Mouse (Mus musculus) right cerebral cortex, adult 2 months (tissue): ENCODE data around the gene Psmb1.
A peak's percentile ranks its signal among the peaks of the same experiment; 100 is the strongest.
"Not testable (repeated sequence)": the region's sequence is repeated elsewhere in the genome, so short reads cannot be mapped to it uniquely, and the experiment has no call there.

Experiments used
- DNase-seq, 2 experiments: peaks; one replicate each; pipeline ENCODE4 v3.0.0; 2021 to 2022; ENCODE audit warnings: low spot score in 2 of 2

Psmb1 gene

GRCm38 (mm10) chr17:15499656-15500394 lies at the start of gene Psmb1, which contains the start of gene Tbp:
TSS of gene Psmb1 (minus strand) at chr17:15499751.
TSS of gene Tbp (plus strand) at chr17:15499888.
- DNase-seq: peak; percentile 99

GRCm38 (mm10) chr17:15546440-15546839 lies 46.9 kb upstream of the Psmb1 start:
- no peak for DNase-seq

GRCm38 (mm10) chr17:15543868-15544267 lies 44.3 kb upstream of the Psmb1 start:
- DNase-seq: not testable (repeated sequence)

- DNase-seq: no peak
Observed at GRCm38 (mm10) chr17:15540309-15540708, 40.8 kb upstream of the Psmb1 start.

- DNase-seq: no peak
Observed at GRCm38 (mm10) chr17:15536457-15536904, 36.9 kb upstream of the Psmb1 start.

GRCm38 (mm10) chr17:15535943-15536342 lies 36.4 kb upstream of the Psmb1 start:
- DNase-seq: no peak

GRCm38 (mm10) chr17:15535162-15535800 lies 35.7 kb upstream of the Psmb1 start:
- peak; percentile 62 to 68 for DNase-seq

GRCm38 (mm10) chr17:15530141-15530540 lies 30.6 kb upstream of the Psmb1 start:
- DNase-seq: peak; percentile 64 to 65

GRCm38 (mm10) chr17:15528887-15529286 lies 29.3 kb upstream of the Psmb1 start:
- no peak for DNase-seq

- no peak for DNase-seq
Observed at GRCm38 (mm10) chr17:15527811-15528136, 28.2 kb upstream of the Psmb1 start.

GRCm38 (mm10) chr17:15526986-15527810 lies 27.6 kb upstream of the Psmb1 start, which contains the start of gene Pdcd2:
TSS of gene Pdcd2 (minus strand) at chr17:15527301.
- DNase-seq: peak; percentile 93

GRCm38 (mm10) chr17:15526304-15526703 lies 26.8 kb upstream of the Psmb1 start:
- peak in 1 of 2 experiments; percentile 16 for DNase-seq

- DNase-seq: no peak
Observed at GRCm38 (mm10) chr17:15518766-15519165, 19.2 kb upstream of the Psmb1 start.

- DNase-seq: no peak
Observed at GRCm38 (mm10) chr17:15518186-15518585, 18.6 kb upstream of the Psmb1 start.

GRCm38 (mm10) chr17:15517776-15518175 lies 18.2 kb upstream of the Psmb1 start:
- DNase-seq: no peak

GRCm38 (mm10) chr17:15510694-15511093 lies 11.1 kb upstream of the Psmb1 start:
- DNase-seq: no peak

GRCm38 (mm10) chr17:15498753-15499113 lies 818 bp downstream of the Psmb1 start:
- DNase-seq: no peak

- peak; percentile 96 for DNase-seq
Observed at GRCm38 (mm10) chr17:15497882-15498752, 1.4 kb downstream of the Psmb1 start.

- no peak for DNase-seq
Observed at GRCm38 (mm10) chr17:15490542-15490941, 9.0 kb downstream of the Psmb1 start.

- DNase-seq: no peak
Observed at GRCm38 (mm10) chr17:15472671-15473070, 26.9 kb downstream of the Psmb1 start.

- DNase-seq: peak; percentile 66 to 69
Observed at GRCm38 (mm10) chr17:15467669-15468068, 31.9 kb downstream of the Psmb1 start.
